Mouse (Mus musculus) bone marrow, adult 2 months (tissue): ENCODE data around the gene Zfp524.
"Not testable (repeated sequence)": the region's sequence is repeated elsewhere in the genome, so short reads cannot be mapped to it uniquely, and the experiment has no call there.

ENCODE experiments used
- CTCF ChIP-seq: fragments of 200-500 bp; IDR thresholded peaks from 2 replicates; pipeline ENCODE4 v1.5.1; 2011; ENCODE audit warnings: low read length, control low read depth; ENCODE audit not compliant: control insufficient read depth, insufficient read depth
- POLR2A ChIP-seq: fragments of 200-500 bp; IDR thresholded peaks from 2 replicates; pipeline ENCODE4 v1.6.1; 2011; ENCODE audit warnings: low read depth, mild to moderate bottlenecking, control low read depth, low read length, borderline replicate concordance; ENCODE audit not compliant: control insufficient read depth

GRCm38 (mm10) chr7:5002876-5003275, 11.3 kb upstream of the Zfp524 start:
- TF ChIP-seq POLR2A, CTCF: not testable (repeated sequence)
